Mouse (Mus musculus) liver, embryonic 14.5 days (tissue): Measurements from ENCODE around the gene Pcgf6. TPM values are rescaled to one million over a fixed set of nuclear protein-coding genes. Genes with fewer than 3 reads are reported as not detected.

Experiments
- ATAC-seq: fragments of 200-750 bp; cut with Nextera tagmentation; 2 replicates; pipeline ENCODE4 v1.8.0; 2017; ENCODE audit warnings: moderate number of reproducible peaks, mild to moderate bottlenecking, moderate library complexity; ENCODE audit not compliant: insufficient read depth
- DNase-seq, 3 experiments: peaks; one replicate each; pipeline ENCODE4 v3.0.0-alpha.2; 2012 to 2013; ENCODE audit warnings: low read depth in 3 of 3, low spot score in 3 of 3
- H3K27ac ChIP-seq: fragments of 300-500 bp; sonication (generic); 2 replicates; pipeline ENCODE4 v1.5.1; 2014; ENCODE audit warnings: moderate library complexity, mild to moderate bottlenecking, control low read depth, inconsistent platforms
- H3K27me3 ChIP-seq: fragments of 300-500 bp; sonication (generic); 2 replicates; pipeline ENCODE4 v1.6.1; 2014; ENCODE audit warnings: mild to moderate bottlenecking, low read length, moderate library complexity; ENCODE audit not compliant: control insufficient read depth, insufficient read depth
- H3K36me3 ChIP-seq: fragments of 300-500 bp; sonication (generic); replicated peaks from 2 replicates; pipeline ENCODE4 v1.6.1; 2014; ENCODE audit warnings: low read depth; ENCODE audit not compliant: control insufficient read depth, insufficient read depth
- H3K4me1 ChIP-seq, 2 experiments: fragments of 200-500 bp in 1 of 2; fragments of 300-500 bp in 1 of 2; sonication (generic) in 1 of 2; replicated peaks; 2 replicates each; pipeline ENCODE4 v1.6.1; 2012 to 2014; ENCODE audit warnings: antibody characterized with exemption in 1 of 2, inconsistent platforms in 1 of 2, low read length in 1 of 2; ENCODE audit not compliant: control insufficient read depth in 2 of 2, insufficient read depth in 2 of 2
- H3K4me2 ChIP-seq: fragments of 300-500 bp; sonication (generic); 2 replicates; pipeline ENCODE4 v1.6.1; 2014; ENCODE audit warnings: low read depth, mild to moderate bottlenecking, control low read depth, moderate library complexity
- H3K4me3 ChIP-seq, 2 experiments: fragments of 200-500 bp in 1 of 2; fragments of 300-500 bp in 1 of 2; sonication (generic) in 1 of 2; 2 replicates each; pipeline ENCODE4 v1.5.1; 2012 to 2014; ENCODE audit warnings: low read depth in 2 of 2, low read length in 2 of 2, mild to moderate bottlenecking in 2 of 2, control low read depth in 1 of 2, inconsistent platforms in 1 of 2, moderate library complexity in 1 of 2; ENCODE audit not compliant: insufficient read depth in 1 of 2
- H3K9ac ChIP-seq: fragments of 300-500 bp; sonication (generic); replicated peaks from 2 replicates; pipeline ENCODE4 v1.6.1; 2014; ENCODE audit warnings: mild to moderate bottlenecking, control low read depth, moderate library complexity
- H3K9me3 ChIP-seq: fragments of 300-500 bp; sonication (generic); 2 replicates; pipeline ENCODE4 v1.6.1; 2016; ENCODE audit warnings: low read length, mixed read lengths; ENCODE audit not compliant: control insufficient read depth
- CTCF ChIP-seq: IDR thresholded peaks from 2 replicates; pipeline ENCODE4 v1.5.1; 2016; ENCODE audit warnings: antibody characterized with exemption, low read depth, control low read depth
- EP300 ChIP-seq: IDR thresholded peaks from 2 replicates; pipeline ENCODE4 v1.6.1; 2016; ENCODE audit warnings: antibody characterized with exemption, low read depth
- whole genome bisulfite sequencing: fragments of 180-500 bp; shearing (Covaris S2); extraction: QIAGEN DNeasy Blood & Tissue Kit; methylation state at CpG from one replicate; pipeline ENCODE4 v1.1.7; 2014; ENCODE audit not compliant: insufficient replicate concordance; 5-methylcytosine and 5-hydroxymethylcytosine counted together
- polyA plus RNA-seq, 2 experiments: library from polyadenylated mRNA; depleted of rRNA in 1 of 2; stranded (reverse) in 1 of 2; unstranded in 1 of 2; fragments of >200 nt; fragmentation: Nextera tagmentation in 1 of 2; extraction: Ambion mirVana in 1 of 2; gene quantifications; 2 replicates each; pipeline versions ENCODE4 v1.2.1 to v1.2.3; 2012 to 2014

Gene Pcgf6
- polyA plus RNA-seq, 2 experiments = 7.5 to 10.4 TPM

DNA sequence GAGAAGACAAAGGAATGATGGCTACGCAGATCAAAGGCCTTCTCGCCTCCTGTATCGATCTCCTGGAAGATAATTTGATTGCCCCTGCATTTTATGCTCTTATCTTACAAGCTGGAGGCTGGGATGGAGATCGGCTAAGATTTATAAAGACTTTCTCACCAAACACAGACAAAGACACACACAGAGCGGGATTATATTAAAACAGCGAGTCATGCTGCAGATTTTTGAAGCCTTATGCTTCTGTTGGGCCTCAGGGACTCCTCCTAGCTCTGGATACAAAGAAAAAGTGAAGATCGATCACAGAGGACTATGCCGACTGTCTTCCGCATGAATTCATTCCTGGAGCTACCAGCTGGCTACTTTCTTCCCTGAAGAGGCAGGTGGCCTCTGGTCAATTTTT lies 20.9 kb downstream of the Pcgf6 start:
- no peak for ATAC-seq
- no peak overlapping the region for H3K27ac ChIP-seq
- no peak overlapping the region for H3K4me3 ChIP-seq
- H3K9ac ChIP-seq = no peak overlapping the region
- TF ChIP-seq EP300 (no peak), CTCF (no peak)
- no peak for DNase-seq
- H3K4me1 ChIP-seq = no peaks in the 10 kb centered on the region
- WGBS = 81% methylated on average over 9 of the region's 9 CpGs
- no peaks in the 10 kb centered on the region for H3K9me3 ChIP-seq
- H3K36me3 ChIP-seq = peaks cover 8% of the 10 kb centered on the region
- no peaks in the 10 kb centered on the region for H3K27me3 ChIP-seq
- no peak overlapping the region for H3K4me2 ChIP-seq

DNA sequence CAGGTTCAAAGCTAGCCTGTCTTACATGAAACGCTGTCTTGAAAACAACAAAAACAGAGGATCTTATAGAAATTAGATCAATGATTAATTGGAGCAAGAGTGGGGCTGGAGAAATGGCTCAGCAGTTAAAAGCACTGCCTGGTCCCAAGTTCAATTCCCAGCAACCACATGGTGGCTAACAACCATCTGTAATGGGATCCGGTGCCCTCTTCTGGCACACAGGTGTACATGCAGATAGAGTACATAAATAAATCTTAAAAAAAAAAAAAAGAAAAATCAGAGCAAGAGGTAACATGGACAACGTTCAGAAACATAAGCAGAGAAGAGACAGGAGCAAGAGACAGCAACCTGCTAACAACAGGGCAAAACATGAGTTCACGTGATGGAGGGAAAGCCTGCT lies 24.2 kb downstream of the Pcgf6 start:
- ATAC-seq (no peak), DNase-seq (no peak)
- Histone ChIP-seq H3K27ac (no peak overlapping the region), H3K36me3 (no peaks in the 10 kb centered on the region), H3K4me1 (peaks cover 0 to 2% of the 10 kb centered on the region in 2 experiments; a peak in 1 of 4 replicates), H3K4me2 (no peak overlapping the region), H3K27me3 (no peaks in the 10 kb centered on the region), H3K4me3 (no peak overlapping the region), H3K9ac (no peak overlapping the region), H3K9me3 (no peaks in the 10 kb centered on the region)
- WGBS = 73% methylated on average over 4 of the region's 4 CpGs
- TF ChIP-seq CTCF (peak; percentile 26; the same call in 1 of the 2 replicates), EP300 (no peak)

DNA sequence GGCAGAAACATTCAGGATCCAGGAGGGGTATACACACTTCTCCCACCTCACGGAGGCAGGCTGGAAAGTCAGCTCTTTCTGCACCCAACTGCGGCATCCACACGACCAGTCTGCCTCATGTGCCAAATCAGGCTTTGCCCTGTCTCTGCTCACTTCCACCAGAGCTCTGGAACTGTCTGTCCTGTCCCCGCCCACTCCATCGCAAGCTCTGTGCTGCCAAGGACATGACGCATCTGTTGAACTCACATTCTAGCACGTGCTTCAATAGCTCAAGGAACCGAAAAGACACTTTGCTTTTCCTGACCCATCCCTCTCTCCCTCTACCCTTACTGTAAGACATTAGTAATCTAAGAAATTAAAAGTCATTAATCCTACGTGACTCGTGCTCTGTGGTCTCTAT lies 25.8 kb downstream of the Pcgf6 start:
- no peak overlapping the region for H3K4me2 ChIP-seq
- ATAC-seq (no peak), DNase-seq (no peak)
- H3K36me3 ChIP-seq = no peaks in the 10 kb centered on the region
- no peaks in the 10 kb centered on the region for H3K9me3 ChIP-seq
- TF ChIP-seq CTCF (no peak), EP300 (no peak)
- H3K27ac ChIP-seq = no peak overlapping the region
- peaks cover 0 to 2% of the 10 kb centered on the region in 2 experiments; a peak in 1 of 4 replicates for H3K4me1 ChIP-seq
- H3K9ac ChIP-seq = no peak overlapping the region
- no peaks in the 10 kb centered on the region for H3K27me3 ChIP-seq
- no peak overlapping the region for H3K4me3 ChIP-seq
- 68% methylated on average over 10 of the region's 10 CpGs for WGBS

DNA sequence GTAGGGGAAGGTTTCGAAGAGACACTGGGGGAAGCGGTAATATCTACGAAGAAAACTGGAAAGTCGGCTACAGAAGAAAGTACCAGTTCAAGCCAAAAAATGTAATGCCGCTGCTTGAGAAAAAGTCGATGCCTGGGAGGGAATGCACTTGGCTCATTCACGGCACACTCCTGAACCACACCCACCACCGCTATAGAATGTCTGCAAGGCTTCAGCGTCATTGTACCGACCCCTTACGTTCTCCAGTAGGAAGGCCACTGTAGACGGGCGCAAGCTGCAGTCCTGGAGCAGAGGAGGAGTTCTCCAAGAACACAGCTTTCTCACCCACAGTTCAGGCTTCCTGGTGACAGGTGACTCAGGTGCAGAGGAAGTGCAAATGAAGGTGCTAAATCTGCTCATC lies 27.2 kb downstream of the Pcgf6 start:
- 70% methylated on average over 13 of the region's 13 CpGs for WGBS

DNA sequence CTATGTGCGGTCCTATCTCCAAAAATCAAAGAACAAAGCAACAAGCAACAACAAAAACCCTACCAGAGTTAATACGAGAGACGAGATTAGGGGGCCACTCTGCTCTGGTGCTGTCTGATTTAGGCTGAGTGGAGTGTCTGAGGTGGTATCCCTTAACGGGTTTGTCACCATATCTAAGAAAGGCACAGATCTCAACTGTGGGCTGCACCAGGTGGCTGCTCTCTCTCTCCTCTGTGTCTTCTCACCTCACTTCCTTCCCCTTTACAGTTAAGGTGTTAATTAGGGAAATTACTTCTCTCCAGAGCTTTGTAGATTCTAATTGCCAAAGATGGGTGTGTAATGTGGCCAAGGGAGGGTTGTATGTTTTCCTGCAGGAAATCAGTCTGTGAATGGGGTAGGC lies 28.0 kb downstream of the Pcgf6 start:
- TF ChIP-seq EP300 (no peak), CTCF (no peak)
- peaks cover 0 to 2% of the 10 kb centered on the region in 2 experiments; a peak in 1 of 4 replicates for H3K4me1 ChIP-seq
- peaks cover 8% of the 10 kb centered on the region for H3K27me3 ChIP-seq
- no peaks in the 10 kb centered on the region for H3K36me3 ChIP-seq
- ATAC-seq (no peak), DNase-seq (no peak)
- H3K9me3 ChIP-seq = no peaks in the 10 kb centered on the region
- no peak overlapping the region for H3K9ac ChIP-seq
- H3K27ac ChIP-seq = no peak overlapping the region
- no peak overlapping the region for H3K4me3 ChIP-seq
- H3K4me2 ChIP-seq = no peak overlapping the region
- 45% methylated on average over 4 of the region's 4 CpGs for WGBS

More for the DNA sequence above, 27.2 kb downstream of the Pcgf6 start:
- Histone ChIP-seq H3K9me3 (no peaks in the 10 kb centered on the region), H3K27ac (no peak overlapping the region), H3K27me3 (peaks cover 3% of the 10 kb centered on the region), H3K4me1 (peaks cover 0 to 2% of the 10 kb centered on the region in 2 experiments; a peak in 1 of 4 replicates), H3K36me3 (no peaks in the 10 kb centered on the region), H3K4me2 (no peak overlapping the region), H3K9ac (no peak overlapping the region), H3K4me3 (no peak overlapping the region)
- DNase-seq (no peak), ATAC-seq (no peak)
- TF ChIP-seq CTCF (no peak), EP300 (no peak)
